Mouse (Mus musculus): ENCODE data around the gene Plekhb2.

Gene Plekhb2

DNA sequence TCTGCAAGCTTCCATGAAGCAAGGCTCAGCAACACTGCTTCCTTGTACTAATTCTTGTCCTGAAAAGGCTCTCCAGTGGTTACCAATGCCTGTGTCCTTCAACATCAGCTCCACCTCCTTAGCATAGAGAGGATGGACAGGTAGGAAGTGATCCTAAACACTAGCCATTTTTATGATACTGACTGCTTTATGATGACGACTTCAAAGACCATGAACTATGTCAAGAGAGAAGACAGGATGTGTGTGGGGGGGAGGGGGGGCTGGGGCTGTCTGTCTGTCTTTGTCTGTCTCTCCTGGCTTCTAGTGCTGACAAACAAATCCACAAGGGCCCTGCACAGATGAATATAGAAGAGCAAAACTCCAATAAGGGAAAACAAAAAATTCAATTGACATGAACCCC, 18.4 kb upstream of the Plekhb2 start:
- DNase-seq (ENCODE audit: low spot score in 2 of 2), result no peak

DNA sequence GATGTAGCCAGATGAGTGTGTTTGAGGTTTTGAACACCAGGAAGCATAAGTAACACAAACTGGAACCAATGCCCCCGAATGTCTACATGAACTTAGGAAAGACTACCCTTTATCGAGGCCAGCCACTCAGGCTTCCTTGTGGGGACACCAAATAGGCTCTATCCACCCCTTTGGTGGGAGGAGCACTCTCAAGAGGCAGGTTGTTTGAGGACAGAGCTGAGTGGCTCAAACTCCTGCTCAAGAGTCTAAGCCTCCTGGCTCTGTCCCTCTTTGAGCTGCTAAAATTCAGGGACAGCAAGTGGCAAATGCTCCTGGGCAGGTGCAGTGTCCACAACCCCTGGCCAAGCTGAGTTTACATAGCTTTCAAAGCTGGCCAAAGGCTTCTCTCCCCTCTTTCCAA, 14.9 kb upstream of the Plekhb2 start:
- DNase-seq (ENCODE audit: low spot score in 2 of 2), result no peak

DNA sequence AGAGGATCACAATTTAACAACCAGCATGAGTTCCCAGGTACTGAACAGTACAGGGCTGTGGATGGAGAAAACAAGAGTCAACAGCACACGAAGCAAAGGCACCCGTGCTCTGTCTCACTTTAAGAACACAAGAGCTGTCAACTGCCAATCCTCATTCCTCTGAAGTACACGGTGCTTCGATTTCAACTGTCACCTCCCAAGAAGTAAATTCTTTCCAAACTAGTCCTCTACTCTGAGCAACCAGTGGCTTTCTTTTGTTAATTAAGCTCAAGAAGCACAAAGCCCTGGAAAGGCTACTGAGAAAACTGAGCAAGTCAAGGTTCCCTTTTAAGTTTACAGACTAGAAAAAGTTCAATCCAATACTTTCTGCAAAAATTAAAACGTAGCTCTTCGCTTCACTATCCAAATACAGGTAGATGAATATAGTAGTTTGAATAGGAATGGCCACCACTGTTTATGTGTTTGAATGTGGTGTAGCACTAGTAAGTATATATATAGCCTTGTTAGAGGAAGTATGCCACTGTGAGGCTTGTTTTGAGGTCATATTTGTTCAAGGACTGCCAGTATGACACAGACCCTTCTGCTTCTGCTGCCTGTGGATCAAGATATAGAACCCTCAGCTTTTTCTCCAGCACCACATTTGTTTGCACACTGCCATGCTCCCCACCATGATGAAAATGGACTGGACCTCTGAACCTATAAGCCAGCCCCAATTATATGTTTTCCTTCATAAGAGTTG, 11.7 kb upstream of the Plekhb2 start:
- DNase-seq (ENCODE audit: low spot score in 2 of 2), result no peak

DNA sequence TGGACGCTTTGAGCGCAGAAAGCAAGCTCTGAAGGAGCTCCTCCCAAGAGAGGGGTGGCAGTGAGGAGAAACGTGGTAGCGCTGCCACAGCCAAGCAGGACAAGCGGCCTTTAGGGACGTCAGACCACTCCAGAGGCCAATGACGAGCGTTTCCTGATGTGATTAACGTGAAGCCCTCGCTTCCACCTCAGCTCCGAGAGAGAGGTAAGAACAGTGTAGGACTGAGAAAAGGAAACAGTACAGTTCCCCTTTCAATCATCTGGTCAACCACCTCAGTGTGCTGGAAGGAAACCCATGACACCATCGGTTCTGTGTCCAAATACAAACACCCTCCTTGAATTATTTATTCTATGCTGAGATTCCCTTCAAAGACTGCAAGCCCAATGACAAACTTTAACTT, 10.5 kb upstream of the Plekhb2 start:
- no peak for DNase-seq (ENCODE audit: low spot score in 2 of 2)

DNA sequence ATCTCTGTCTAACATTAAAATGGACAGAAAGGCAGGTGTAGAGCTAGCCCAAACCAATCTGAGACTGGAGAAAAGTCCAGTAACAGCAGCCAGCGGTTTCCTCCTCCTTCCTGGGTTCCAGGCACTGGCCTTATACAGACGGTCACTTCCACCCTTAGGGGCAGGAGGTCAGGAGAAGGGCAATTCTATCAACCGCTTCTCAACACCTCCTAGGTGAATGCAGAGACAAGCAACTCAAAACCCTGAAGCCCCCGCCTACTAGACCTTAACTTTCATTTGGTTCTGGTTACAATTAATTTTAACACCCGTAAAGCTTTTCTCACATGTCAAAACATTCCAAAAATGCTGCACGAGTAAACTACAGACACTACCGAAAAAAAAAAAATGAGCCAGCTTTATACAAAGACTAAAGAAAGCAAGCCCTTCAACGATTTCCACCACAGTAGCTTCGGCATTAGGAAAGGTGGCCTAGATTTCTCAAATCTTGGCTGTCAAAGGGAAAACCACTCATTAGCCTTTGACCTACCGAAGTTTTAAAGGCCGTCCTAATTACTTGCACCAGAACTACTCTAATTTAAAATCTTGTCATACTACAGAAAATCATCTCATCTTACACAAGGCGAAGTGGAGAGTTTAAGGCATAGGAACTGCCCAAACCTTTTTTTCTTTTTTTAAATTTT, 7.9 kb upstream of the Plekhb2 start:
- DNase-seq (ENCODE audit: low spot score in 2 of 2), result no peak

DNA sequence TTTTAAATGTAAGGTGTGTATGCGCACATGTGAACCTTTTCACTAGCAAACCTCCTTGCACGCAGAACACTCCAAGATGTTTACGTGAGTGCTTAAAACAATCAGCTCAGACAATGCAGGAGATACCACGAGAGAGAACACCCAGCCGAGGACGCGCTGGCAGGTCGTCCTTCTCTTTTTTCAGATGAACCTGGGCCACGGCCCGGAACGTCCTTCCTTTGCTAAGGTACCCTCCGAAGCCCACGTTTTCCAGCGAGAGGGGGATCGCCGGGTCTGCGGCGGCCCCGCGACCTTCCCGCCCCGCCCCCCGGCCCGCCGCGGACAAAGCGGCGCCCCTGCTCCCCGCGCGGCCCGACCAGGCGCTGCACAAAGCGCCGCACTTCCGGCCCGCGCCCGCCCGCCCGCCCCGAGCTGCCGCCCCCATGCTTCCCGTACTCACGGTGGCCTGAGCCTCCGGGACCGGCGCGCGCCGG, 7.4 kb upstream of the Plekhb2 start:
- no peak for DNase-seq (ENCODE audit: low spot score in 2 of 2)

DNA sequence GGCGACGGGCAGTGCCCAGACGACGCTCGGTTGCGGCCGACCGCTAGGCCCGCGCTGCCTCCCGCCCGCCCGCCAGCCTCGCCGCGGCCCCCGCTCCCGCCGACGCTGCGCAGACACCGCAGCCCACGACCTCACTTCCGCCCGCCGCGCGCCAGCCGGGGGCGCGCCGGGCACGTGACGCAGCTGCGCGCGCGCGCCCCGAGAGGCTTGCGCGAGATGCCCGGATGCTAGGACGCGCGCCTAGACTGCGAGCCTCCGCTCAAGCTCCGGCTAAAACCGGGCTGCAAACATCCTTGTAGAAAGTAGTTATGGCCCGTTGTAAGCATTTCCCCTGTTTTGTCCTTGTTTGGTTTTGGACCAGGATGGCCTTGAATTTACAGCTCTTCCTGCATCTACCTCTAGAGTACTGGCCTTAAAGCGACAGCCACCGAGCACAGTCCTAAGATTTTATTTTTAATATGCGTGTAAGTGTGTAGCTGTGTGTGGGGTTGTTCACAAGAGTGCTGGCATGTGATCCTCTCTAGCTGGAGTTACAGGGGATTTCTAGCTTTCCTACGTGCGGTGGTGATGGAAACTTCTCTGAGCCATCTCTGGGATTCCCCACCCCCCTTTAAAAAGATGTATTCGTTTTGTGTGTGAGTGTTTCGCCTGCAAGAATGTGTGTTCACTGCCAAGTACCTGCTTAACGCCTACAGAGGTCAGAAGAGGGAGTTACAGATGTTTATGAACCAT, 6.7 kb upstream of the Plekhb2 start, which contains the start of gene Fam168b:
Gene Fam168b, minus strand, starts transcription at position 179 of the 732 bp plus-strand sequence.
- peak; percentile 75 to 82 for DNase-seq (ENCODE audit: low spot score in 2 of 2)

DNA sequence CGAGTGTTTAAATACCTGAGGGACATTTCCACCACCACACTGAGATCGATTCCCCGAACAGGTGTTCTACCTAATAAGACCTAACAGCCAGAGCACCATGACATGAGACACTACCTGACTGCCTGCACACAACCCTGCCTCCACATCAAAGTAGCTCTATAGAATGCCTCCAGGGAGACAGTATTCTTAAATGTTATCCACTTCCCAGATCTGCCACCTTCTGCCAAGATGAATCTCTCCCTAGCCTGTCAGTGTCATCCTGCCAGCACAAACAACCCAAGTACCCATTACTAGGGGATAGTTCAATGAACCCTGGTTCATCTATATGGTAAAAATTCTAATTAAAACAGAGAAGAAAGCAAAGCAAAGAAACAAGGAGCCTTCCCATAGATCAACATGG, 2.7 kb upstream of the Plekhb2 start:
- DNase-seq (ENCODE audit: low spot score in 2 of 2), result no peak

DNA sequence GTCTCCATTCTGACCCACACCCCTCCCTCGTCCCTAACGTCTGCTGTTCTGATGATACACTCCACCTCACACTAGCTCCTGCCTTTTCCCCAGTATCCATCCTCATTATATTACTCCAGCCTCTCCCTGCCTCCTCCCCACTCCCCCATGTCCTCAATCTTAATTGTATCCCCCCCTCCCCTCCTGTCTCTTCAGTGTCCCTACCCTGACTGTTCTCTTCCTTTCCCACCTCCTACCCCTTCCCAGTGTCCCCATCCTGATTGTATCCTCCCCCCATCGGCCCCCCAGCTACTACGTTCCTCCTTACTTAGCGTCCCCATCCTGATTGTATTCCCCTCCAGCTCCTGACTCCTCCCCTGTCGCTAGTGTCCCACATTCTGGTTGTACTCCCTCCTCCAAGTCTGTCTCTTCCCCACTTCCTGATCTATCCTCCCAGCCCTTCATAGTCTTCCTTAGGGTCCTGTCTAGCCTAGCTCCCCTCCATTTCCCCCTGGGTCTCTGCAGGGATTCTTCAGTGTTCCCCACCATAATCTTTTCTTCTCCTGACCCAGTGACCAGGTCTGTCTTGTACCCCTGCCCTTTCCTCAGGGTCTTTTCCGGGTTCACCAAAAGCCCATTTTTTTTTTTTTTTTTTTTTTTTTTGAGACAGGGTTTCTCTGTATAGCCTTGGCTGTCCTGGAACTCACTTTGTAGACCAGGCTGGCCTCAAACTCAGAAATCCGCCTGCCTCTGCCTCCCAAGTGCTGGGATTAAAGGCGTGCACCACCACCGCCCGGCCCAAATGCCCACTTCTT, 764 bp downstream of the Plekhb2 start:
- no peak for DNase-seq (ENCODE audit: low spot score in 2 of 2)

DNA sequence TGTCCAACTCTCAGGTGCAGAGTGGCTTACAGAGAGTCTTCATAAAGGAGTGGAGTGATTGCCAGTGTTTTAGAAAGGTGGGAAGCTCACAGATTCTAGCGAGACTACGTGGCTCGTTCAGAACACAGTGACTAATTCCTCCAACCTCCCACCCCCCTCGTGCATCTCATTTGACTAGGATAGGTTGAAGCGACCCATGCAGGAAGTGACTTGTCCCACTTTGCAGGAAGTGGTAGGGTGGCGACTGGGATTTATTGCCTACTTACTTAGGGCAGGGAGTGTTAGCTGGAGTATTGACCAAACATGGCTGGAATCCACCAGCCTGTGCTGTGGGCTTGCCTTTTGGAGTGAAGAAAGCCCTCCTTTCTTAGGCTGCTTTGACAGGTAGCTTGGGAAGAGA, 1.8 kb downstream of the Plekhb2 start:
- DNase-seq (ENCODE audit: low spot score in 2 of 2), result no peak

DNA sequence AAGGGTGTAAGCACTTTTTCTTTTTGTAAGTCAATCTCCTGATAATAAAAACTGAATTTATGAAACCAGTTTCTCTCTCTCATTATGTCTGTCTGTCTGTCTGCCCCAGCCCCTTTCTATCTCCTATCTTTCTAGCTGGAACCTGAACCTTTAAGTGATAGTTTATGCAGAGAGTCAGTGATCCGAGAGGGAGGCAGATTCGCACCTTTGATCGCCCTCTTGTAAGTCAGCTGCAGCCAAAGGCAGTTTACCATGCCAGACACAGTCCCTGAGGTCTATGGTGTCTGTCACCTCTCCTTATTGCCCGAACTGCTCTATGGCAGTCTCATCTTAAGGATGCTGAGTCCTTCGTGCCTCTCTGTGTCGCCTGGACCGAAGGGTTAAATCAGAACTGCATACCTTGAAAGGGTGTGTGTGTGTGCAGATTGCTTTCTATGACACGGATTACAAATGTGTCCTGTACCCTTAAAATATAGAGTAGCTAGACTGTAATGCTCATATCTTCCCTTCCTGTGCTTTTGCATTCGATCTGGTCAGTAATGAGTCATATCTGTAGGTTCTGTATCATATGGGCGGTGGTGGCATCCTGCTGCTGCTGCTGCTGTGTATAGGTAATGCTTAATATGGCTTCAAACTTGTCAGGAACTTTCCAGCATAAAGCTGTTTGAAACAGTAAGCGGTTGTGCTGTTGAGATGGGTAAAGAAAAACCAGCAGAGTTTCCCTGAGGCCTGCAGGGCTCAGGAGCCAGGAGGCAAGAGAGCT, 2.5 kb downstream of the Plekhb2 start:
- no peak for DNase-seq (ENCODE audit: low spot score in 2 of 2)

DNA sequence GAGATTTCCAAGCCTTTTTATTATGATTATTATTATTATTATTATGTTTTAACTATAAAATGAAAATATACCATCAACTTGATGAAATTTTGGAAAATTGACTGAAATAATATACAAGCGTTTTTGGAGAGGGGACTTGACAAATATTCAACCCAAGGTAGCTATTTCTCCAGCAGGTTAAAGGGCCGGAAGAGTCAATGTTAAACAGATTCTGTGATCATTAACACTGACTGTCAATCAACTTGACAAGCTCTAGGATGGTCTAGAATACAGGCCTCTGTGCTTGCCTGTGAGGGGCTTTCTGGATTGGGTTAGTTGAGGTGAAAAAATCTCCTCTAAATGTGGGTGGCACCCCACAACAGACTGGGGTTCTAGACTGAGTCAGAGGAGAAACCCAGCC, 4.0 kb downstream of the Plekhb2 start:
- no peak for DNase-seq (ENCODE audit: low spot score in 2 of 2)

DNA sequence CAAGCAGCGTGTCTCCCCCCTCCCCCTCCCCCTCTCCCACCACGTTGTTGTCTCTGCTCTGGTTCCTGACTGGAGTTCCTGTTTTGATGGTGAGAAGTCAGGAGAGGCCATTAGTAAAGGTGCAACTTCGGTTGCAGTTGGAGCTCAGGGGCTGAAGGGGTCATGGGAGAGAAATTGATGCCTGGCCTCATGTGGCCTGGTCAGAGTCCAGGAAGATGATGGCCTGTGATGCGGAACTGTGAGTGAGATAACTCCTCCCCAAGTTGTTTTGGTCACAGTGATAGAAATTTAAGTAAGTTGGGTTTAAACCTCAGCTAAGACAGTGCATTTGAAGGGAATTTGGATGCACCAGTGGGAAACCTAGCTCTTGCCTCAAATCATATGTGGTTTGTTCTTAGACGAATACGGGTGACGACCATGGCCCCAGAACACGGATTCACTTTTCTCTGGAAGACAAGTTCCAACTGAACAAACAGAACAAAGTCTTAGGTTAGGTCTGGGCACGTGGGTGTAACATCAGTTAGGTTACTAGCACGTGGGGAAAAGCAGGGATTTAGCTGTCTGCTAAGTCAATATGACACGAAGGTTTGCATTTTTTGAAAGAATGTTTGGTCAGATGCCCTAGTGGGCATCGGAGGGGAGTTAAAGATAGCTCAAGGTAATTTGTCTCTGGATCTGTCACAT, 5.4 kb downstream of the Plekhb2 start:
- no peak for DNase-seq (ENCODE audit: low spot score in 2 of 2)

DNA sequence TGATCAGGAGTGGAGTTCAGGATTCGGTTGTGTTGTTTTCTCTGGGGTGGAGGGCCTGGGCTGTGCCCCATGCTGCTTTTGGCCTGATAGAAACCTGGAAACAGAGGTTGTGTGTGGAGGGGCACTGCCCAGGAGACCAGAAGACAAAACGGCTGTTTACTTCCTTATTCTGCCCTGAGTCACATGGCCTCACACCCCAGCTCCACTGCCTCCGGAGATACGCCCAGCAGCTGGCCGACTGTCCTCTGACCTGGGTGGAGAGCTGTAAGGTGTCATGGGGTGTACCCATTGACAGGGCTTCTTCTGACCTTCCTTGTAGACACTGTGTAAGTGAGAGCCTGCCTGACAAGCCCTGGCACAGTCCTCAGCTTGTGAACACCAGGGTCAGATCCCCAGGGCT, 8.9 kb downstream of the Plekhb2 start:
- DNase-seq (ENCODE audit: low spot score in 2 of 2), result no peak

DNA sequence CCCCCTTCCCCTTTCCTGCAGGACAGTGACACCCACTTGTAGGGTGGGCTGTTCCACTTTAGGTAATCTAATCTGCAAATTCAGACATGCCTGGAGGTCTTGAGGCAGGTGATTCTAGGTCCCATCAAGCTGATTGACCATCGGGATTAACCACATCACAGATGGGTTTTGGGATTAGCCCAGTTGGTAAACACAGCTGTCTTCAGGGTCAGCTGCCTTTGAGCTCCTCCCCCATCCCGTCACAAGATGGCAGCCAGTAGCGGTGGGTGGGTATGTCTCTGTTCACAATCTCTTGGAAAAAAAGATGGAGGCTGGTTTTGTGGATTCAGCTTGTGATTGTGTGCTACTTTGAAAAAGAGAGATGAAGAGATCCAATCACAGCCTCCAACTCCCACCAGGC, 10.0 kb downstream of the Plekhb2 start:
- no peak for DNase-seq (ENCODE audit: low spot score in 2 of 2)

DNA sequence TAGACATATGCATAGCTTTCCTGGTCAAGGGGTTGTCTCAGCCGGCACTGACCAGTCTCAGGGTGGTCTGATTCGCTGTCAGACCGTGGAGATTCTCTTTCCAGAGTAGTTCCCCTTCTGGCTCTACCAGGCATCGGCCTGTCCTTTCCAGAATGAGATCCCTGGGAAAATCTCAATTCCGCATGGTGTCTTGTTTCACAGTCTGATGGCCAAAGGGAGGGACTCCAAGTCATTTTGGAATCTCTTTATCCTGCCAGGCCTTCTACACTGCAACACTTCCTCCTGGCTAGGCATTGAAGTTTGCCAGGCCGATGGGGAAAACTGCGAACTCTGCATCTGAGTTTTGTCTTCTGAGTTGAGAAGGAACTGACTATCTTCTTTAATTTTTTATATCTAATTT, 10.4 kb downstream of the Plekhb2 start:
- DNase-seq (ENCODE audit: low spot score in 2 of 2), result no peak

DNA sequence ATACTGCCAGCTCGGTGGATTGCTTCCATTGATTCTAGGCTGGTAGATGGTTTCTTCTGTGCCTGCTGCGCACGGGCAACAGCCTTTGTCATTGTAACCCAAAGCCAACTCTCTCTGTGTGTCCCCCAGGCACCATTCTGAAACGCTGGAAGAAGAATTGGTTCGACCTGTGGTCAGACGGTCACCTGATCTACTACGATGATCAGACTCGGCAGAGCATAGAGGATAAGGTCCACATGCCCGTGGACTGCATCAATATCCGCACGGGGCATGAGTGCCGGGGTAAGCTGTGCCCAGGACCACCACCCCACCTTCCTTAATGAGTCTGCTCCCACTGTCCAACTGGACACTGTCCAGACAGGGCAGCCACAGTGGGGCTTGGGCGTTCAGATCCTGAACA, 13.1 kb downstream of the Plekhb2 start:
- no peak for DNase-seq (ENCODE audit: low spot score in 2 of 2)

DNA sequence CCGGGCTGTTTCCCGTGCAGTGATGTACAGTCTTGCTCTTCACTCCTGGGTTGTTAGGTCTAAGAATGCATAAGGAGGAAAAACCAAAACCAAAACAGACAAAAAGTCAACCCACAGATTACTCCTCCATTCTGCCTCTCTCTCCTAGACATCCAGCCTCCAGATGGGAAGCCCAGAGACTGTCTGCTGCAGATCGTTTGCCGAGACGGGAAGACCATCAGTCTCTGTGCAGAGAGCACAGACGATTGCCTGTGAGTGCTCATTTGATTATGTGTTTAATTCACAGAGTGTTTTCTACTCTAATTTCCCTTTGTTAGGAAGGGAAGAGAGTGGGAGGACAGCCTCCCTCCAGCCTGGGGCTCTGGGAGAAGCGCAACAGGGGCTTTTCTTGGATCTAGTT, 13.5 kb downstream of the Plekhb2 start:
- DNase-seq (ENCODE audit: low spot score in 2 of 2), result no peak

DNA sequence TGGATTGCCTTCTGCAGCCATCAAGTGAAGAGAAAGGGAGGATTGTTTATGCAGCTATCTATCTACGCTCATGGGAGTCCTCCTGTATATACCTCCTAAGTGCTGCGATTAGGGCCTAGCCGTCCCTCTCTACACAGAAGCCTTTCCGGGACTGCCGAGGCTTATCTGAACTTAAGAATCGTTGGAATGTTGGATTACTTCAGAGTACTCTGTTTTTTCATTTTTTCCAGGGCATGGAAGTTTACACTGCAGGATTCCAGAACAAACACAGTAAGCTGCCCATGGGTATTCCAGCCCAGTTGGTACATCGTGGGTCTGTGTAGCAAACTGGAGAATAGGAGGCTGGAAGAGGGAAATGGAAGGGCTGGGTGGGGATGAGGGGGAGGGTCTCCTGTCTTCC, 14.5 kb downstream of the Plekhb2 start:
- no peak for DNase-seq (ENCODE audit: low spot score in 2 of 2)

DNA sequence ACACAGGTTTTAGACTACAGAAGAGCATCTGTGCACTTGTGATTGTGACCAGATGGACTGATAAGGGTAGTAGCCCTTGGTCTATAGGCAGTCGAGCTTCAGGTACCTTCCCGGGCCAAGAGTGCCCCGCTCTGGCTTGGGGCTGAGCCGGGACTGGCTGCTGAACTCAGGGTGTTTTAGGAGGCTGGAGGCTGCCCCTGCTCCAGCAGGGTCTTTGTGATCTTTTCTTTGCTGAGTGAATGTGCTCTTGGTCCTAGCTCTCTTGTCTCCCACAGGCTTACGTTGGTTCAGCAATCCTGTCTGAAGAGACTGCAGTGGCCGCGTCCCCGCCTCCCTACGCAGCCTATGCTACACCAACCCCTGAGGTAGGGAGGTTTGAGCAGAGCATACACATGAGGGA, 16.1 kb downstream of the Plekhb2 start:
- DNase-seq (ENCODE audit: low spot score in 2 of 2), result no peak
